Mouse (Mus musculus) heart, postnatal 4 days (tissue): ENCODE results near the gene Pde10a. TPM values are rescaled to one million over a fixed set of nuclear protein-coding genes. Genes with fewer than 3 reads are reported as not detected.

Experiments used
- DNase-seq: peaks from one replicate; pipeline ENCODE4 v3.0.0; 2021
- total RNA-seq, 2 experiments: library from RNA; stranded (reverse); gene quantifications; 2 replicates each; pipeline ENCODE4 v1.2.3; 2021

The Pde10a gene
- total RNA-seq, 2 experiments from 2014 or later = 5.5 to 8.1 TPM

GRCm38 (mm10) chr17:8763248-8763647 is 238.1 kb downstream of the Pde10a start:
- peak; percentile 58 for DNase-seq

- DNase-seq = no peak
These were observed 240.9 kb downstream of the Pde10a start for GRCm38 (mm10) chr17:8765987-8766576.

- no peak for DNase-seq
These were observed 244.0 kb downstream of the Pde10a start for GRCm38 (mm10) chr17:8769155-8769554.

GRCm38 (mm10) chr17:8773391-8773790 is 248.2 kb downstream of the Pde10a start:
- DNase-seq = no peak

- no peak for DNase-seq
These were observed 249.1 kb downstream of the Pde10a start for GRCm38 (mm10) chr17:8774301-8774700.

GRCm38 (mm10) chr17:8775571-8776161 is 250.5 kb downstream of the Pde10a start:
- no peak for DNase-seq

- DNase-seq = no peak
These were observed 252.5 kb downstream of the Pde10a start for GRCm38 (mm10) chr17:8777710-8778109.

GRCm38 (mm10) chr17:8778839-8779238 is 253.7 kb downstream of the Pde10a start:
- DNase-seq = no peak

GRCm38 (mm10) chr17:8780484-8780883 is 255.3 kb downstream of the Pde10a start:
- no peak for DNase-seq

- no peak for DNase-seq
These were observed 255.9 kb downstream of the Pde10a start for GRCm38 (mm10) chr17:8781040-8781439.

GRCm38 (mm10) chr17:8781576-8781975 is 256.4 kb downstream of the Pde10a start:
- no peak for DNase-seq

- DNase-seq = no peak
These were observed 260.7 kb downstream of the Pde10a start for GRCm38 (mm10) chr17:8785908-8786307.

- DNase-seq = no peak
These were observed 261.3 kb downstream of the Pde10a start for GRCm38 (mm10) chr17:8786484-8786883.

GRCm38 (mm10) chr17:8787762-8788161 is 262.6 kb downstream of the Pde10a start:
- no peak for DNase-seq

- no peak for DNase-seq
These were observed 266.4 kb downstream of the Pde10a start for GRCm38 (mm10) chr17:8791561-8791960.

GRCm38 (mm10) chr17:8792611-8793010 is 267.4 kb downstream of the Pde10a start:
- no peak for DNase-seq

GRCm38 (mm10) chr17:8797624-8798023 is 272.5 kb downstream of the Pde10a start:
- DNase-seq = no peak

- no peak for DNase-seq
These were observed 273.5 kb downstream of the Pde10a start for GRCm38 (mm10) chr17:8798531-8799295.

GRCm38 (mm10) chr17:8799296-8799731 is 274.1 kb downstream of the Pde10a start:
- DNase-seq = no peak

- DNase-seq = no peak
These were observed 274.8 kb downstream of the Pde10a start for GRCm38 (mm10) chr17:8799914-8800420.

- DNase-seq = peak; percentile 61
These were observed 275.4 kb downstream of the Pde10a start for GRCm38 (mm10) chr17:8800478-8801082.

GRCm38 (mm10) chr17:8801083-8801854 is 276.1 kb downstream of the Pde10a start:
- DNase-seq = peak; percentile 69

- DNase-seq = no peak
These were observed 276.6 kb downstream of the Pde10a start for GRCm38 (mm10) chr17:8801855-8802104.
